Mouse (Mus musculus) lung, adult 2 months (tissue): ENCODE results near the gene Lama4.

Experiments used
- CTCF ChIP-seq: fragments of 200-500 bp; IDR thresholded peaks from 2 replicates; pipeline ENCODE4 v1.5.1; 2011; ENCODE audit warnings: mild to moderate bottlenecking, low read length, control low read depth; ENCODE audit not compliant: insufficient read depth
- POLR2A ChIP-seq: fragments of 200-500 bp; IDR thresholded peaks from 2 replicates; pipeline ENCODE4 v1.6.1; 2011; ENCODE audit warnings: low read depth, mild to moderate bottlenecking, control low read depth, low read length, borderline replicate concordance; ENCODE audit errors: extremely low read depth

DNA sequence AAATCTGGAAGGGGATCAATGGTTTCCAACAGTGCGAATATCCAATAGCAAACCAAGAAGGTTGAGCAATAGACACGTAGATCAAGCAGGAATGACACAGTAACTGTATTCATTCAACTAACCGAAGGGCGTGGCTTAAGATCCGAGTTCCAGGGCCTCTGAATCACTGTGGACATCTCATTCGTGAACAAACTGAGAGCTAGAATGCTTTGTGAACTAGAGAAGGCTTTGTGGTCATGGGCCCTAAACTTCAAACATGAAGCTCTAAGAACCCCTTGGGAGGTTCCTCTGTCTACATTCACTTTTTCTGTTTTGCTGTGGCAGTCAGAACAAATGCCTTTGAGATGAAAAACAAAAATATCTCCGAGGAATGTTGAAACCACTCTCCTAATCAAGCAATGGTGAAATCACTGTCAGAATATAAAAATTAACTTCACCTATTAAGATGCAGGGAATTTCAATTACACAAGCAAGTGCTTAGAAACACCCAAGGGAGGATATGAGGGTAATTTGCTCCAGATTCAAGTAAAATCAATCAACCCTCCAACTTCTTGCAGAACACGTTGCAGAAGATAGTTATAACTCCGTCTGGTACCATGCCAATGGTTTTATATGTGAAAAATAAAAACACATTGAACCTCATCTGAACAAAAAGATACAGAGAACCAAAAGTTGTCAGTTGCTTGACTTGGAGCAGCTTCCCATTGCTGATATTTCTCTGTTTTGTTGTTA, 29.6 kb downstream of the Lama4 start:
- TF ChIP-seq CTCF (no peak), POLR2A (no peak)
